Mouse (Mus musculus): ENCODE measurements around the gene Ncoa7.

- TF ChIP-seq CTCF (IDR thresholded peaks at IDR 0.05; ENCODE audit: control insufficient read depth, insufficient read depth, insufficient read length) (no peak), MYOD1 (IDR thresholded peaks at IDR 0.05; ENCODE audit: control insufficient read depth, insufficient read length, low read depth) (no peak), MAX (IDR thresholded peaks at IDR 0.05) (no peak), CEBPB (IDR thresholded peaks at IDR 0.05; ENCODE audit: low read depth) (no peak), MYOG (IDR thresholded peaks at IDR 0.05; ENCODE audit: control insufficient read depth, extremely low read depth, insufficient read length) (no peak)
Measured at GRCm38 (mm10) chr10:30738403-30738802, 64.7 kb downstream of the Ncoa7 start.

All from C2C12 (cell line).